Mouse (Mus musculus): Measurements from ENCODE around the gene Hsf5. TPM values are rescaled to one million over a fixed set of nuclear protein-coding genes. Genes with fewer than 3 reads are reported as not detected.

The Hsf5 gene
- polyA plus RNA-seq, 1 experiment: 0.01 TPM

GRCm38 (mm10) chr11:87663948-87664347, 47.0 kb downstream of the Hsf5 start:
- no peak for TF ChIP-seq GATA1 (IDR thresholded peaks at IDR 0.05; ENCODE audit: low read length)

- TF ChIP-seq GATA1 (IDR thresholded peaks at IDR 0.05; ENCODE audit: low read length): no peak
Measured at GRCm38 (mm10) chr11:87664521-87664920, 47.6 kb downstream of the Hsf5 start.

GRCm38 (mm10) chr11:87665224-87665623, 48.3 kb downstream of the Hsf5 start:
- no peak for TF ChIP-seq GATA1 (IDR thresholded peaks at IDR 0.05; ENCODE audit: low read length)

- no peak for TF ChIP-seq GATA1 (IDR thresholded peaks at IDR 0.05; ENCODE audit: low read length)
Measured at GRCm38 (mm10) chr11:87665658-87666057, 48.7 kb downstream of the Hsf5 start.

GRCm38 (mm10) chr11:87666256-87667035, 49.5 kb downstream of the Hsf5 start:
- no peak for TF ChIP-seq GATA1 (IDR thresholded peaks at IDR 0.05; ENCODE audit: low read length)

- TF ChIP-seq GATA1 (IDR thresholded peaks at IDR 0.05; ENCODE audit: low read length): no peak
Measured at GRCm38 (mm10) chr11:87667107-87668090, 50.4 kb downstream of the Hsf5 start.

- no peak for TF ChIP-seq GATA1 (IDR thresholded peaks at IDR 0.05; ENCODE audit: low read length)
Measured at GRCm38 (mm10) chr11:87673282-87673681, 56.3 kb downstream of the Hsf5 start.

GRCm38 (mm10) chr11:87675606-87676005, 58.6 kb downstream of the Hsf5 start:
- TF ChIP-seq GATA1 (IDR thresholded peaks at IDR 0.05; ENCODE audit: low read length): no peak

GRCm38 (mm10) chr11:87677756-87678155, 60.8 kb downstream of the Hsf5 start:
- no peak for TF ChIP-seq GATA1 (IDR thresholded peaks at IDR 0.05; ENCODE audit: low read length)

GRCm38 (mm10) chr11:87678545-87678944, 61.6 kb downstream of the Hsf5 start:
- TF ChIP-seq GATA1 (IDR thresholded peaks at IDR 0.05; ENCODE audit: low read length): no peak

- no peak for TF ChIP-seq GATA1 (IDR thresholded peaks at IDR 0.05; ENCODE audit: low read length)
Measured at GRCm38 (mm10) chr11:87678976-87679375, 62.0 kb downstream of the Hsf5 start.

GRCm38 (mm10) chr11:87680786-87681185, 63.8 kb downstream of the Hsf5 start:
- TF ChIP-seq GATA1 (IDR thresholded peaks at IDR 0.05; ENCODE audit: low read length): no peak

- TF ChIP-seq GATA1 (IDR thresholded peaks at IDR 0.05; ENCODE audit: low read length): no peak
Measured at GRCm38 (mm10) chr11:87682096-87682495, 65.1 kb downstream of the Hsf5 start.

GRCm38 (mm10) chr11:87682838-87683571, 66.0 kb downstream of the Hsf5 start:
- TF ChIP-seq GATA1 (IDR thresholded peaks at IDR 0.05; ENCODE audit: low read length): no peak

GRCm38 (mm10) chr11:87686407-87686806, 69.4 kb downstream of the Hsf5 start:
- TF ChIP-seq GATA1 (IDR thresholded peaks at IDR 0.05; ENCODE audit: low read length): no peak
